Mouse (Mus musculus): ENCODE measurements around the gene Kansl2. TPM values are rescaled to one million over a fixed set of nuclear protein-coding genes. Genes with fewer than 3 reads are reported as not detected.
A peak's percentile ranks its signal among the peaks of the same experiment; 100 is the strongest.
"Not testable (repeated sequence)": the region's sequence is repeated elsewhere in the genome, so short reads cannot be mapped to it uniquely, and the experiment has no call there.

Gene Kansl2
- total RNA-seq, 2 experiments from 2014 or later: 59.5 to 59.7 TPM

DNA sequence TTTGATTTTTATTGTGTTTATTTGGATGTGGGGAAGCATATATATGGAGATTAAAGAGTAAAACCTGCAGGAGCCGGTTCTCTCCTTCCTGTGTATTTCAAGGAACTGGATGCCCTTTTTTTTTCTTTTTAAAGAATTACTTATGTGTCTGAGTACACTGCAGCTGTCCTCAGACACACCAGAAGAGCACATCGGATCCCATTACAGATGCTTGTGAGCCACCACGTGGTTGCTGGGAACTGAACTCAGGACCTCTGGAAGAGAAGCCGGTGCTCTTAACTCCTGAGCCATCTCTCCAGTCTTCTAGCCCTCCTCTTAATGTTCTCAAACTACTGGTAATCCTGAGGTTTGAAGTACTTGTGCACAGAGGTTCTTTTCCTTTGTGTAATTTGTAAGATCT is 3.9 kb upstream of the Kansl2 start:
- DNase-seq (ENCODE audit: extremely low spot score in 1 of 2, low spot score in 1 of 2): no peak

DNA sequence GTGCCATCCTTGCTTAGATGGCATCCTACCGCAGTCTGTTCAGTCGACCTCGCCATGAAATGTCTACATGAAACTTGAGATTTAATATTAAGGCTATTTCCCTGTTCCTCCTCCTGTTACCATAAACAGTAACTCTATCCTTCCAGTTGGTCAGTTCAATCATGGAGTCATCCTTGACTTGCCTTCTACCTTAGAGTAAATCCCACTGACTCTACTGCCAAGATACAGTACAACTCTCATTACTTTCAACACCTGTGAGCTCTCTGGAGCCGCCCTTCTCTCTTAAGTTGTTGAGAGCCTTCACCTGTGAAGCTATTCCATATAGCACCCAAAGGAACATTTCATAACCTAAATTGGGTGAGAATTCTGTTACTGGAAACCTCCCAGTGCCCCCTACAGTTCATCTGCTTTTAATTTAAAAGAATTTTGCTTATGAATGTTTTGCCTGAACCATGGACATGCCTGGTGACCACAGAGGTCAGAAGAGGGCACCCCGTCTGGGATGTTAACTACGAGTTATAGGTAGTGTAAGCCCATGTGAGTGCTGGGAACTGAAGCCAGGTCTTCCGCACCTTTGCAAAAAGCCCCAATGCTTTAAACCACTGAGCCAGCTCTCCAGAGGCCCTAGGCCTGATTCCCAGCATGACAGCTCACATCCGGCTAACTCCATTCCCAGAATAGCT is 2.9 kb upstream of the Kansl2 start:
- no peak for DNase-seq (ENCODE audit: extremely low spot score in 1 of 2, low spot score in 1 of 2)

DNA sequence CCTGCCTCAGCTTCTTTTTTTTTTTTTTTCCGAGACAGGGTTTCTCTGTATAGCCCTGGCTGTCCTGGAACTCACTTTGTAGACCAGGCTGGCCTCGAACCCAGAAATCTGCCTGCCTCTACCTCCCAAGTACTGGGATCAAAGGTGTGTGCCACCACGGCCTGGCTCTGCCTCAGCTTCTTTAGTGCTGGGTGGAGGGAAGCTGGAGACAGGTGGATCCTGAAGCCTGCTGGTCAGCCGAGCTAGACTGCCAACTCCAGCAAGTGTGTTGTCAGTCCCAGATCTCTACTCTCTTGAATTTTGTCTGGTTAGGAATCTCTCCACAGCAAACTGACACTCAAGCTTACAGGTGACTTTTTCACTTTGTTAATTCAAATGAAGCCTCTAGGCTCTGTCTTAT is 1.9 kb upstream of the Kansl2 start:
- no peak for DNase-seq (ENCODE audit: extremely low spot score in 1 of 2, low spot score in 1 of 2)

DNA sequence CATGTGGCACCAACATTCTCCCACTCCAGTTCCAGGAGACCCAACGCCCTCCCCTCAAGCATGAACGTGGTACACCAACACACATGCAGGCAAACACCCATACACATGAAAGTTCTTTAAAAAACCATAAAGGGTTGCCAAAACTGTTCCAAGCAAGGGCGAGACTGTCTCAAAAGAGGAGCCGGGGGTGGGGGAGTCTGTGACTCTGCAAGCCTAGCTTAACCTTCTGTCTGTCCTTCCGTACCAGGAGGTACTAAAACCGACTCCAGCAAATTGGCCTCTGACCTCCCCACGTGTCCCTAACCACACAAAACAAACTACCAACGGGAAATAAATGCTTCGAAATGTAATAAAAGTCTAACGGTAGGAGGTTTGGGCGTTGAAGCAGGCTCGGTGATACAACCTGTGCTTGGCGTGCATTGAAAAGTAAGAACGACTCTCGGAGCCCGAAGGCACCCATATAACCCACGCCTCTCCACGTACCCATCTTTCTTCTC is 981 bp downstream of the Kansl2 start:
- no peak for DNase-seq (ENCODE audit: extremely low spot score in 1 of 2, low spot score in 1 of 2)

DNA sequence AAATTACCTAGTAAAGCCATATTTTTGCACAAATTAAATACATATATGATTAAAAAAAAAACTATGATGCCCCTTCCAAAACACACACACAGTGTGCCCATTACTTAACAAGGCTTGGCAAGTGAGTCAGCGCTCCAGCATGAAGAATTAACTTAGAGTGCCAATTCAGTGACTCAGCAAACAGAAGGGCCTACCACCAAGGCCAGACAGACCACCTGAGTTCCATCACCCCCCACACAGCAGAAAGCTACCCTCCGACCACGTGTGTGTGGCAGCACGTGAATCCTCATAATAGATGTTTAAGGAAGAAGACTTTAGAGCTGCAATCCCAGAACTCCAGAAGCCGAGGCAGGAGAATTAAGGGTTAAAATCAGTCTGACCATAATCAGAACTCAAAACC is 1.8 kb downstream of the Kansl2 start:
- DNase-seq (ENCODE audit: extremely low spot score in 1 of 2, low spot score in 1 of 2): no peak

DNA sequence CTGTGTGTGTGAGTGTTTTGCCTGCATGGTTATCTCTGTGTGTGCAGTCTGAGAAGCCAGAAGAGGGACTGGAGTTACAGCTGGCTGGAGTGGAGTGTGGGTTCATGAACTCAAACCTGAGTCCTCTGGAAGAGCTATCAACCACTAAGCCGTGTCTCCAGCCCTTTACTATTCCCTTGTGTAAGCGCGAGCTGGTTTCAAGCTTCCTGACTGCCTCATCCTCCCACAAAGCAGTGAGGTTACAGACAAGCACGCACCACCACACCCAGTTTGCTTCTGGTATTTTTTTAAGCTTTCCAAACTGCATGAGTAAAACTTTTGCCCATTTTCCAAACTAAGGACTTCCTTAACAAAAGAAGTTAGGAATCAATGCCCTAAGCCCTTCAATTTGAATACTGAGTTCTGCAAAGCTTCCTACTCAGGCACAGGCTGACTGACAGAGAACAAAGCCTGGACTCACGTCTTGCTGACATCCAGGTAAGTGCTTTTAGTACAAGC is 5.9 kb downstream of the Kansl2 start:
- no peak for DNase-seq (ENCODE audit: extremely low spot score in 1 of 2, low spot score in 1 of 2)

DNA sequence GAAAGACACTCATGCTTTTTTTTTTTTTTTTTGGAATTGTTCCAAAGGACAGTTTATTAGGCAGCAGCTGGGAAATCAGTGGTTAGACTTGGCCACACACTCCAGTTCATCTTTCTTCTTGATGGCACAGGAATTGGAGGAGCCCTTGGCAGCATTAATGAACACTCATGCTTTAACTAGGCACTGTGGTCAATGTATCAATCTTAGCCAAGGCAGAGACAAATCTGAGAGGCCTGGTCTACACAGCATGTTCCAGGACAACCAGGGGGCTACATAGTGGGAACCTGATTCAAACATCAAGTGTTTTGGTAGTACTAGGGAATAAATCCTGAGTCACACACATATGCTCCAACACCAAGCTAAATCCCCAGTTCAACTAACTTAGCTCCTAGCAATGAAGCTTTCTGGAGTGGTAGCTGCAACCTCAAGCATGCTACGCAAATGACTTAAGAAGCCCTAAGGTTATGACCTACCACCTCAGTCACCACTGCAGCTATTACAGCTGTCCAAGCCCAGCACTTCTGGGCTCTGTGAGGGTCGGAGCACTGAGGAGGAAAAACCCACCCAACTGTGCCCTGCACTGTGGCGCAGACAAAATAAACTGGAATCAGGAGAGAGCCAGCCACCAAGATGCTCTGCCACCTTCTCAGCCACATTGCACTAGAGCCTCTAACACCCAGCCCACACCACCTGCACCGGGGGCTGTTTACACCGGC is 6.8 kb downstream of the Kansl2 start:
- no peak for DNase-seq (ENCODE audit: extremely low spot score in 1 of 2, low spot score in 1 of 2)

DNA sequence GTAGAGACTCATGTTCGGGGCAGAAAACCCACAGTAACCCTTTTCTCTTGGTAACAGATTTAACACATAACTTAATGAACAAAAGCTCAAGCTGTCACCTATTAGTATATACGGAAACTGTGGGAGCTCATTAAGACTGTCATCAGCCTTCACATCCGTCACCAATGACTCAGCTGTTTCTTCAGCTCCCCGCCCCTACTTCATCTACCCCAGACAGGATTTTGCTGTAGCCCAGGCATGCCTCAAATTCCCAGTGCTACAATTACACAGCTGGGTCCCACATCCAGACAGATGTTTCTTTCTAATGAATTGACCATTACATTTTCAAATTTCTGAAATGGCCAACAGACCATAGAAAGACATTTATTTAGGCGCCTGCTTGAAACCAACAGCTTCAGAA is 8.0 kb downstream of the Kansl2 start:
- DNase-seq (ENCODE audit: extremely low spot score in 1 of 2, low spot score in 1 of 2): no peak

DNA sequence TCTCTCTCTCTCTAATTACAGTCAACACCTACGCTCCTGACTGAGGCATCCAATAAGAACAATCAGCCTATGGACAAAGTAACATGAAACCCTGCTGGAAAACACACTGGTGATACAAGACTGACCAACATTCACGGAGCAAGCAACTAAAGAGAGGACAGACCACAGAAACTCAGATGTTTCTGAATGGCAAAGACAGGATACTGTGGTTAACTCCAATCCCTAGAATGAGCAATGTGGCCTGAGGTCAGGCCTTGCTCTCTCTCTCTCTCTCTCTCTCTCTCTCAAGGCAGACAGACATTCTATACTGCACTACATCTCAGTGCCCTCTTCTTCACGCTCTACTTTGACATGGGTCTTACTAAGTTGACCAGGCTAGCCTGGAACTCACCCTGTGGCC is 12.8 kb downstream of the Kansl2 start:
- no peak for DNase-seq (ENCODE audit: extremely low spot score in 1 of 2, low spot score in 1 of 2)

DNA sequence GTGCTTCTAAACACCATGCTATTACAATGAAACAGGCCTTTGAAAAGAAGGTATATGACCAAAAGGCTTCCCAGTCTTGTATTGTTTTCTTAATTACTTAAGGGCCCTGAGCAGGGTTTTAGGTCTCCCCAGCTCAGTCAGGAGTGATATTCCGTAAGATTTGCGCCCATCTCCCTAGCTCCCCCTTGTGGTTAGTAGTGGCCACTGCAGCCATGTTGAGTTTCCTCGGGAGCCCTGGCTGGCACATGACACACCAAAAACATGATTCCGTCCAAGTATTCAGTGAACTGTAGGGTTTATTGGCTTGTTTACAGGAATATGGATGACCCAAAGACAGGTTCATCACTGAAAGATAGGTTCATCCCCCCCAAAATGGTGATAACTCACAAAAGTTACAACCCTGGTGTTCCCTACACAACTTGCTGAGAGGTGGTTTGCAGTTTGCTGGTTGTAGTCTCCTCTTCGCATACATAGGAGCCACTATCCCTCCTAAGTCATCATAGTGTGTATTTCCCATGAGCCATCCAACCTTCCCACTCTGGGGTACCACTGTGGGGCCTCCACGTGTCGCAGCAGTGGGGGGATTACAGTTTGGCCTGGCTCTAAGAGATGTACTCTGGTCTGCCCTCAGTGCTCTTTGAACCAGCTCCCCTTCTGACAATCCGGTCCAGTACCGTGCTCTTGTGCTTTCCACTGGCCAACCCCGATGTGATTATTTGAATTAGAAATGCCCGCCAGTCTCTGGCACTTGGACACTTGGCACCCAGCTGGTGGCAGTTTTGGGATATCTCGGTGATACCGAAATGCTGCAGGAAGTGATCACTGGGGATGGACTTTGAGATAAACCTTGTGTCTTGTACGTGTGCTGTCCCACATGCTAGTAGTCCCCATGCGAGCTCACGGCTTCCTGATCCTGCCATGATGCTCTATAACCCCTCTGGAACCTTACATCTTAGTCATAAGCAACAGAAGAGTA is 16.4 kb downstream of the Kansl2 start:
- peak; percentile 36 to 62 for DNase-seq (ENCODE audit: extremely low spot score in 1 of 2, low spot score in 1 of 2)

DNA sequence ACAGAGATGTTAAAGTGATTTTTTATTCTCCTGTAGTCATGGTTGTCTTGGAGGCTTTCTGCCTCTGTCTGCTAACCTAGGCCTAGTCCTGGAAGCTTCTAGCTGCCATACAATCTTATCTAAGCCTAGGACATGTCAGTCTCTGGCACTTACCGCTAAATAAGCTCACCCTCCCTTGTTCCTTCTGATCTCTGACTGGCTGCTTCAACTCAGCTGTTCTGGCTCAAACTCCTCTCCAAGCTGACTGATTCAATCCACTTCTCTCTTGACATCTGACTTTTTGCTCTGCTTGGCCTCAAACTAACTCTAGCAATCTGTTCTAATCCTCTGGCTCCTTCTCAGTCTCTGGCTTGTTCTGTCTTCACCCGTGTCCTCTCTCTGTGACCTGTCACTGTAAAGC is 19.2 kb downstream of the Kansl2 start:
- not testable (repeated sequence) for DNase-seq (ENCODE audit: extremely low spot score in 1 of 2, low spot score in 1 of 2)

DNA sequence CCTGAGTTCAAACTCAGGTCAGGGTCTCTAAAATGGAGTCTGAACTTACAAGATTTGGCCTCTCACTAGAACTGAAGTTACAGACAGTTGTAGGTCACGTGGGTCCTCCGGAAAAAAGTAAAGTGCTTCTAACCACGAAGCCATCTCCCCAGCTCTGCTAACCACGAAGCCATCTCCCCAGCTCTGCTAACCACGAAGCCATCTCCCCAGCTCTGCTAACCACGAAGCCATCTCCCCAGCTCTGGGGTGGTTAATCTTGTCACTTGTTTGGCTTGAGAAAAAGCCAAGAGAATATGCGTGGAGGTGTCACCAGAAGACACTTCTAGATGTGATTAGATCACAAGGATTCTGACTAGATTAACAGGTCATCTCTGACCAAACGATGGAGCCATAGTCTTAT is 19.9 kb downstream of the Kansl2 start:
- DNase-seq (ENCODE audit: extremely low spot score in 1 of 2, low spot score in 1 of 2): no peak

DNA sequence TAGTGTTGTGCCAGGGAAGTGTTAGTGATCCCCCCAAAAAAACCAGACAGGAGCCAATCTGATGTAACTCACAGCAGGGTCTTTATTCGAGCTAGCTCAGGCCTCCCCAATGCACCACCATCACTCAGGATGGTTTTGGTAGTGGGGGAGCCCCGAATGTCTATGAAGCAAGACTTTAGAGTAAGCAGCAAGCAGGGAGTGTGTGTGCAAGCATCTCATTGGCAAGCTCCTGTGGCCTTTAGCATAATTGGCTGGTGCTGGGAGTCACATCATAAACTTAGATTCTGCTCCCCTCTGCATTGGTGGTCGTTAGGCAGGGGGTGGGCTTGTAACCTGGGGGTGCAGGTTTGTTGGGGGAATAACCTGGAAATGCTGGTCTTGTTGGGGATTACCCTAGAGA is 20.4 kb downstream of the Kansl2 start:
- DNase-seq (ENCODE audit: extremely low spot score in 1 of 2, low spot score in 1 of 2): not testable (repeated sequence)

DNA sequence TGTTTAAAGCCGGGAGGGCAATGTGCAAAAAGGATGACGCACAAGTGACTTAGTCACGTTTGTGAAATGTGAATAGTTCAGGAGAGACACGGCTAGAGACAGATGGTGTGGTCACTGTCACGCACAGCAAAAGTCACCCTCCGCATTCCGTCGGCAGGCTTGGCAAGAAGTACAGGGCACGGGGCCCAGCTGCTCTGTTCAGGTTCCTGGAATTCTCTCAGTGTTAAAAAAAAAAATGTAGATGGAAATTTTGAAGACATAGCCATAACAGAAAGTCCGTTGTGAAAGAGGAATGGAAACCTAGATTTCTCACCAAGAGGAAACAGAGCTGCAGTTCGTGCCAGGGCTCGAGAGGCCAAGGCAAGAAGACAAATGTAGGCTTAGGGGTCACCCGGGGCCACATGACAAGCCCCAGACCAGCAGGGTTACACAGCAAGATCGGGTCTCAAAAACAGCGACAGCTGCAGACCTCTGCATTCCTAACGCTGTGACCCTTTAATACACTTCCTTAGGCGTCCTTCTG is 21.2 kb downstream of the Kansl2 start:
- no peak for DNase-seq (ENCODE audit: extremely low spot score in 1 of 2, low spot score in 1 of 2)

DNA sequence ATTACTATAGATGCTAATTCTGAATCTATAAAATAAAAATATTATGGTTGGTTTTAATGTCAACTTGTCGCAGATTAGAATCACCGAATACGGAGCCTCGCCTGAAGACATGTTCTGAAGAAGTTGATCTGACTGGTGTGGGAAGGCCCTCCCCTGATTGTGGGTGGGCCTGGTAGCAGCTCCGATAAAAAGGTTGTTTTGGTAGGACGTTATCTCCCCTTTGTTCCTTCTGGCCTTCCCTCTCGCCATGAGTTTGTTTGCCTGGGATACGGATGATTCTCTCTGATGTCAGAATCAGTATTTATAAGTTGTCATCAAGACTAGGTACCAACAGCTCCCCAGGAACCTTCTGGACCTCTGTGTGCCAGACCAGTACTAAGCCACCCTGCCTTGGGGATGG is 21.8 kb downstream of the Kansl2 start:
- DNase-seq (ENCODE audit: extremely low spot score in 1 of 2, low spot score in 1 of 2): no peak

DNA sequence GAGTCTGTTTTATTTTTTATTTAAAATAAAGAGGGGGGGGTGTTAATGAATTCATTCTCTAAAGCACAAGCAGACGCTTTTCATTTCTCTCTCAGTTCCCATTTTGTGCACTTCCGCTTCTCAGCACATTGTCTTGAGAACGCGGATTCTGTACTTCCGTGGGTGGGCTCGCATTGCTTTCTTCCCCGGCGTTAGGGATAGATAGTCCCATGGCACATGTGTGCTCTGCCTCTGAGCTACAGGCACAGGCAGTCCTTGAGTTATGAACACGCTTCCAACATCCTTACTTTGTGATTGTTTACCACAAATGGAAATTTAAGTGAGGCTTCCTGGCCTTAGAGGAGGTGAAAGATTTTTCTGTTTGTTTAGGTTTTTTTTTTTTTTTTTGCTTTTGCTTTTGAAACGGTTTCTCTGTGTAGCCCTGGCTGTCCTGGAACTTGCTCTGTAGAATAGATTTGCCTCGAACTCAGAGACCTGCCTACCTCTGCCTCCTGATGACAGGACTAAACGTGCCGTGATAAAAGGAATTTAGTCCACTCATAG is 22.6 kb downstream of the Kansl2 start:
- DNase-seq (ENCODE audit: extremely low spot score in 1 of 2, low spot score in 1 of 2): no peak

DNA sequence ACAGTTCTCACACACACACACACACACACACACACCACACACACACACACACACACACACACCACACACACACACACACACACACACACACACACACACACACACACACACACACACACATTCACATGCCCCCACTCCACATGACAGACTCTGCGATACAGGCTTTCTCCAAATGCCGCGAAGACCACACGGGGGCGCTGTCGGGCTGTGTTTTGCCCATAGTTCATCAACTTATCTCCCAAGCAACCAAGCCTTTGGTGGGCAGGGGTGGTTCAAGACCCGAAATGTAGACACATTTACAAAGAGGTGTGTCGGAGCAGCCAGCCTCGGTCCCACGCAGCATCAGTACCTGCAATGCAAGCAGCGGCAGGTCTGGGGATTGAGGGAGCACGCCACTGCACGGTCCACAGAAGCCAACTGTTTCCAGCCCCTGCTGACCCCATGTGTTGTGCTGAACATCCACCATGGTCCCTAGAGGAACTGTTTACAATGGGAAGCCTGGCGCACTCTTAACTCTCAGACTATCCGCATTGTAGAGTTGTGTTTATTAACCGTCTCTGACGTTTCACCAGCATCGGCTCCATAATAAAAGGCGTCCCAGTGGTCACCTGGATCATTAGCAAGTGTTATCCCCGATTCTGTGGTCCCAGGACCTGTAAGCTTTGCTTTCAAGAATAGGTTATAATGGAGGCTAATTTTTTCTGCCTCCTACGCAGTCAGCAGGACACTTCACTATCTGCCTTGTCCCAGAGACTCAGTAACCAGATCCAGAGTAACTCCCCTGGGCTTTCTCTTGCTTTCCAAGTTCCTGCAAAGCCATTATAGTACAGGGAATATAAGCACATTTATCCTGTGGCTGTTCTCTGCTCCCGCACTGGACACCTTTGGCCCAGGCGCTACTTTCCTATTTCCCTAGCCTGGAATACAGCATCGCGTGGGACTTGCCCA is 23.4 kb downstream of the Kansl2 start:
- DNase-seq (ENCODE audit: extremely low spot score in 1 of 2, low spot score in 1 of 2): peak; percentile 70 to 88

DNA sequence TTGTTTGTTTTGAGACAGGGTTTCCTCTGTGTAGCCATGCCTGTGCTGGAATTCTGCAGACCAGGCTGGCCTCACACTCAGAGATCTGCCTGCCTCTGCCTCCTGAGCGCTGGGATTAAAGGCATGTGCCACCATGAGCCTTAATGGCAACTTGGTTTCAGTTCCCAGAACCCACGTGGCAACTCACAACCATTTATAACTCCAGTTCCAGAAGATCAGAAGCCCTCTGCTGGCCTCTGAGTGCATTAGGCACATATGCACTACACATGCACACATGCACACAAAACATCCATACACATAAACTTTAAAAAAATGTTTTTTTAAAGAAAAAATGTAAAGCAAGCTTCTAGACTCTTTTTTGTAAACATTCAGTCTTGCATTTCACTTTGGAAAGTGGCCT is 24.7 kb downstream of the Kansl2 start:
- no peak for DNase-seq (ENCODE audit: extremely low spot score in 1 of 2, low spot score in 1 of 2)

DNA sequence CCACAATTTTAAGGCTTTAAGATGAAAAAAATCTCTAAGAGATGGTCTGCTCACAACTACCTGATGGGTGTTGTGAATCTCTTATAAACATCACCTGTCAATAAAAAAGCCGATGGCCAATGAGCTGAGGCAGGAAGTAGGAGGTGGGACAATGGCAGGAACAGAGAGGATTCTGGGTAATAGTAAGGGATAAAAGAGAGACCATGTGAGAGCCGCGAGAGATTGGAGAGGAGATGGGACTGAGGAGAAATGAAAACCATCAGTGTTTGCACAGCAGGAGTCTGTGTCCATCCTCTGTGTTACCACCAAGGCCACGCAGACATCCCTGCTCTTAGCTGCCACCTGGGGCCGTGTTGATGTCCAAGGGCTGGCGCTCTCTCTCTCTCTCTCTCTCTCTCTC is 26.7 kb downstream of the Kansl2 start:
- no peak for DNase-seq (ENCODE audit: extremely low spot score in 1 of 2, low spot score in 1 of 2)

All from layer of hippocampus, postnatal 25 days (tissue).